Mouse (Mus musculus): ENCODE results near the gene Gckr.

DNA sequence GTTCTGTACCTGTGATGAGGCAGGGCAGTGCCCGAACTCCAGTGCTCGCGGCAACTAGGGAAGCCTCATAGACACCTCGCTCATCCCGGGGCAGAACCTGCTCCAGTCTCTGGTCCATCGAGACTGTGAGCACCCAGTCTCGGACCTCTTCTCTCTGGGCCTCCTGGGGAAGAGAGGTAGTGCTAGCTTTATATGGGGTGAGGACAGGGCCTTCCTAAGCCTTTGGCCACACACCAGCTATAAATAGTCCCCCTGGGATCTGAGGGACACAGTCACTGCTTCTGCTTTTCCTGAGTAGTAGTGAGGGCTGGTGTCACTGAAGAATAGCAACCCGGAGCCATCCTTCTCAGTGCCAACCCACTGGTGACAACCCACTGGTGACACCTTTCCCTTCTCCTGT lies 43.4 kb upstream of the Gckr start:
- TF ChIP-seq NANOG (IDR thresholded peaks at IDR 0.05; ENCODE audit: borderline replicate concordance, low read length) (no peak), CTCF (conservative IDR thresholded peaks at IDR 0.05; ENCODE audit: low read length) (no peak)
